Mouse (Mus musculus) liver, postnatal 0 days (tissue): ENCODE measurements around the gene Rdh1. TPM values are rescaled to one million over a fixed set of nuclear protein-coding genes. Genes with fewer than 3 reads are reported as not detected.
"Not testable (repeated sequence)": the region's sequence is repeated elsewhere in the genome, so short reads cannot be mapped to it uniquely, and the experiment has no call there.

Source experiments
- ATAC-seq: fragments of 200-750 bp; cut with Nextera tagmentation; 2 replicates; pipeline ENCODE4 v1.8.0; 2017; ENCODE audit warnings: mild to moderate bottlenecking, moderate library complexity
- DNase-seq: peaks from one replicate; pipeline ENCODE4 v3.0.0-alpha.2; 2016
- H3K27ac ChIP-seq: fragments of 300-500 bp; sonication (generic); 2 replicates; pipeline ENCODE4 v1.5.1; 2014; ENCODE audit warnings: antibody characterized with exemption, moderate library complexity, mild to moderate bottlenecking, low read depth
- H3K27me3 ChIP-seq: fragments of 300-500 bp; sonication (generic); 2 replicates; pipeline ENCODE4 v1.6.1; 2014; ENCODE audit warnings: low read length, control low read depth, mixed read lengths; ENCODE audit not compliant: insufficient read depth
- H3K36me3 ChIP-seq: fragments of 300-500 bp; sonication (generic); replicated peaks from 2 replicates; pipeline ENCODE4 v1.6.1; 2014; ENCODE audit warnings: mild to moderate bottlenecking, control low read depth, low read length, moderate library complexity, mixed read lengths; ENCODE audit not compliant: insufficient read depth
- H3K4me1 ChIP-seq: fragments of 300-500 bp; sonication (generic); 2 replicates; pipeline ENCODE4 v1.6.1; 2014; ENCODE audit warnings: antibody characterized with exemption, mild to moderate bottlenecking, control low read depth; ENCODE audit not compliant: insufficient read depth
- H3K4me2 ChIP-seq: fragments of 300-500 bp; sonication (generic); 2 replicates; pipeline ENCODE4 v1.6.1; 2014; ENCODE audit warnings: low read depth, mild to moderate bottlenecking, low read length, moderate library complexity, mixed read lengths
- H3K4me3 ChIP-seq: fragments of 300-500 bp; sonication (generic); 2 replicates; pipeline ENCODE4 v1.5.1; 2014; ENCODE audit warnings: low read depth, low read length
- H3K9ac ChIP-seq: fragments of 300-500 bp; sonication (generic); replicated peaks from 2 replicates; pipeline ENCODE4 v1.6.1; 2014; ENCODE audit warnings: mild to moderate bottlenecking, moderate library complexity
- H3K9me3 ChIP-seq: fragments of 300-500 bp; sonication (generic); 2 replicates; pipeline ENCODE4 v1.6.1; 2016; ENCODE audit warnings: mild to moderate bottlenecking, control low read depth, low read length, mixed read lengths
- CTCF ChIP-seq: sonication (generic); IDR thresholded peaks from 2 replicates; pipeline ENCODE4 v1.5.1; 2016; ENCODE audit warnings: antibody characterized with exemption, low read depth
- EP300 ChIP-seq: IDR thresholded peaks from 2 replicates; pipeline ENCODE4 v1.6.1; 2016; ENCODE audit warnings: antibody characterized with exemption, low read depth, mild to moderate bottlenecking
- WGBS: fragments of 180-500 bp; shearing (Covaris S2); extraction: QIAGEN DNeasy Blood & Tissue Kit; methylation state at CpG from one replicate; pipeline ENCODE4 v1.1.7; 2014; ENCODE audit not compliant: insufficient replicate concordance; 5-methylcytosine and 5-hydroxymethylcytosine counted together
- polyA plus RNA-seq: library from polyadenylated mRNA; unstranded; fragments of >200 nt; fragmentation: Nextera tagmentation; extraction: Ambion mirVana; gene quantifications from 2 replicates; pipeline ENCODE4 v1.2.1, GENCODE M21; 2015

Rdh1 gene
- polyA plus RNA-seq, 1 experiment from 2014 or later = 0.20 TPM

- H3K9ac ChIP-seq = no peak overlapping the region
- no peak overlapping the region for H3K4me3 ChIP-seq
- DNase-seq = no peak
- no peak overlapping the region for H3K4me2 ChIP-seq
- H3K27me3 ChIP-seq = no peaks in the 10 kb centered on the region
- H3K4me1 ChIP-seq = no peaks in the 10 kb centered on the region
- H3K27ac ChIP-seq = no peak overlapping the region
- H3K36me3 ChIP-seq = no peaks in the 10 kb centered on the region
- H3K9me3 ChIP-seq = no peaks in the 10 kb centered on the region
- no peak for ATAC-seq
- TF ChIP-seq CTCF = no peak
- TF ChIP-seq EP300 = no peak
- WGBS = 53% methylated on average over 1 of the region's 1 CpGs
Observed at GRCm38 (mm10) chr10:127799295-127799694, 39.8 kb downstream of the Rdh1 start.

- no peaks in the 10 kb centered on the region for H3K4me1 ChIP-seq
- no peak within 1 kb of the TSS for H3K9ac ChIP-seq
- no peaks in the 10 kb centered on the region for H3K36me3 ChIP-seq
- no peaks in the 10 kb centered on the region for H3K27me3 ChIP-seq
- no peak for DNase-seq
- ATAC-seq = peak; percentile 54; the same call in 1 of the 2 replicates
- no peak within 1 kb of the TSS for H3K4me2 ChIP-seq
- H3K9me3 ChIP-seq = no peaks in the 10 kb centered on the region
- 73% methylated on average over 6 of the region's 6 CpGs for WGBS
- no peak within 1 kb of the TSS for H3K27ac ChIP-seq
- H3K4me3 ChIP-seq = no peak within 1 kb of the TSS
- TF ChIP-seq EP300 (no peak), CTCF (no peak)
Observed at GRCm38 (mm10) chr10:127800891-127801290, 41.4 kb downstream of the Rdh1 start, which contains the start of gene Rdh16. TSS of gene Rdh16 (plus strand) at chr10:127801152.

GRCm38 (mm10) chr10:127801612-127802011 is 42.1 kb downstream of the Rdh1 start:
- 74% methylated on average over 2 of the region's 2 CpGs for WGBS
- no peak overlapping the region for H3K27ac ChIP-seq
- ATAC-seq (no peak), DNase-seq (no peak)
- no peak overlapping the region for H3K9ac ChIP-seq
- no peaks in the 10 kb centered on the region for H3K4me1 ChIP-seq
- no peak overlapping the region for H3K4me3 ChIP-seq
- TF ChIP-seq EP300 (no peak), CTCF (no peak)
- no peaks in the 10 kb centered on the region for H3K27me3 ChIP-seq
- no peak overlapping the region for H3K4me2 ChIP-seq
- no peaks in the 10 kb centered on the region for H3K9me3 ChIP-seq
- H3K36me3 ChIP-seq = no peaks in the 10 kb centered on the region

GRCm38 (mm10) chr10:127802236-127802635 is 42.7 kb downstream of the Rdh1 start:
- 69% methylated on average over 5 of the region's 5 CpGs for WGBS

GRCm38 (mm10) chr10:127804416-127804815 is 44.9 kb downstream of the Rdh1 start:
- H3K9me3 ChIP-seq = no peaks in the 10 kb centered on the region
- TF ChIP-seq CTCF (no peak), EP300 (no peak)
- no peak overlapping the region for H3K27ac ChIP-seq
- H3K4me2 ChIP-seq = no peak overlapping the region
- no peaks in the 10 kb centered on the region for H3K36me3 ChIP-seq
- no peak overlapping the region for H3K4me3 ChIP-seq
- 66% methylated on average over 7 of the region's 7 CpGs for WGBS
- ATAC-seq (no peak), DNase-seq (no peak)
- no peak overlapping the region for H3K9ac ChIP-seq
- no peaks in the 10 kb centered on the region for H3K27me3 ChIP-seq
- no peaks in the 10 kb centered on the region for H3K4me1 ChIP-seq

More at GRCm38 (mm10) chr10:127802236-127802635, 42.7 kb downstream of the Rdh1 start:
- H3K27ac ChIP-seq = no peak overlapping the region
- ATAC-seq (no peak), DNase-seq (no peak)
- H3K4me3 ChIP-seq = no peak overlapping the region
- H3K4me2 ChIP-seq = no peak overlapping the region
- H3K4me1 ChIP-seq = no peaks in the 10 kb centered on the region
- no peaks in the 10 kb centered on the region for H3K27me3 ChIP-seq
- no peak overlapping the region for H3K9ac ChIP-seq
- TF ChIP-seq CTCF = no peak
- no peak for TF ChIP-seq EP300
- H3K9me3 ChIP-seq = no peaks in the 10 kb centered on the region
- no peaks in the 10 kb centered on the region for H3K36me3 ChIP-seq

GRCm38 (mm10) chr10:127815888-127816287 is 56.4 kb downstream of the Rdh1 start:
- Histone ChIP-seq H3K27ac (no peak overlapping the region), H3K36me3 (no peaks in the 10 kb centered on the region), H3K9me3 (no peaks in the 10 kb centered on the region; the same call in 1 of the 2 replicates), H3K4me1 (no peaks in the 10 kb centered on the region), H3K9ac (no peak overlapping the region), H3K4me2 (no peak overlapping the region), H3K27me3 (no peaks in the 10 kb centered on the region), H3K4me3 (no peak overlapping the region)
- DNase-seq (no peak), ATAC-seq (no peak)
- TF ChIP-seq EP300 (no peak), CTCF (no peak)

GRCm38 (mm10) chr10:127817268-127817910 is 57.9 kb downstream of the Rdh1 start:
- WGBS = 73% methylated on average over 4 of the region's 4 CpGs
- not testable (repeated sequence) for DNase-seq, H3K27ac ChIP-seq, ATAC-seq, H3K4me1 ChIP-seq, H3K9ac ChIP-seq, H3K4me2 ChIP-seq, H3K4me3 ChIP-seq, H3K36me3 ChIP-seq, H3K27me3 ChIP-seq, H3K9me3 ChIP-seq

Other genes starting within 250 kb of the Rdh1 start
- 13.1 and 23.1 TPM in 2 replicates for gene Ndufa4l2, start 244.8 kb upstream of the Rdh1 start, polyA plus RNA-seq
- gene Shmt2, start 237.3 kb upstream of the Rdh1 start, polyA plus RNA-seq = 62.6 and 75.0 TPM in 2 replicates
- gene Nxph4, start 225.2 kb upstream of the Rdh1 start, polyA plus RNA-seq = not detected in 2 replicates
- 44.7 and 49.2 TPM in 2 replicates for gene Lrp1, start 138.6 kb upstream of the Rdh1 start, polyA plus RNA-seq
- gene Stat6, start 116.7 kb upstream of the Rdh1 start, polyA plus RNA-seq = 11.3 and 13.0 TPM in 2 replicates
- 5.6 and 6.3 TPM in 2 replicates for gene Nemp1, start 92.8 kb upstream of the Rdh1 start, polyA plus RNA-seq
- 2.4 and 4.3 TPM in 2 replicates for gene Nab2, start 91.2 kb upstream of the Rdh1 start, polyA plus RNA-seq
- 0.07 TPM in 1 of 2 replicates, not detected in the other for gene Myo1a, start 54.6 kb upstream of the Rdh1 start, polyA plus RNA-seq
- 1.9 and 2.3 TPM in 2 replicates for gene Tac2, start 35.2 kb upstream of the Rdh1 start, polyA plus RNA-seq
- gene Zbtb39, start 20.2 kb upstream of the Rdh1 start, polyA plus RNA-seq = 1.0 and 1.1 TPM in 2 replicates
- gene Gpr182, start 8.0 kb upstream of the Rdh1 start, polyA plus RNA-seq = 16.1 and 17.3 TPM in 2 replicates
- gene Rdh16f1, start 66 bp downstream of the Rdh1 start, polyA plus RNA-seq = 0.69 TPM in 1 of 2 replicates, not detected in the other
- 15.7 and 16.7 TPM in 2 replicates for gene Rdh9, start 16.7 kb downstream of the Rdh1 start, polyA plus RNA-seq
- 0.59 and 0.70 TPM in 2 replicates for gene Rdh16, start 41.4 kb downstream of the Rdh1 start, polyA plus RNA-seq
- not detected in 2 replicates for gene Rdh19, start 90.2 kb downstream of the Rdh1 start, polyA plus RNA-seq
- 4.2 and 4.6 TPM in 2 replicates for gene Rdh16f2, start 106.8 kb downstream of the Rdh1 start, polyA plus RNA-seq
- 345 and 356 TPM in 2 replicates for gene Rdh7, start 129.1 kb downstream of the Rdh1 start, polyA plus RNA-seq
- 0.05 TPM in 2 replicates for gene Sdr9c7, start 138.8 kb downstream of the Rdh1 start, polyA plus RNA-seq
- 29.5 and 32.4 TPM in 2 replicates for gene Hsd17b6, start 247.9 kb downstream of the Rdh1 start, polyA plus RNA-seq